In genomic region chr6:134614723-134615648, GRCm38 (mm10) we compare ENCODE assay signal across 8 mouse cellular contexts. TPM values are rescaled to one million over a fixed set of nuclear protein-coding genes. Genes with fewer than 3 reads are reported as not detected.
A peak's percentile ranks its signal among the peaks of the same experiment; 100 is the strongest.
DNase-seq lines count a peak whose midpoint lies in the region; ATAC-seq lines count a peak whose summit lies in the region.

No protein-coding gene starts in this region.

- no peak overlapping the region for H3K9ac ChIP-seq in intestine, embryonic 16.5 days (ENCODE audit: low read depth, low read length)

- intact Hi-C loops in left cerebral cortex, postnatal 36 days (cut with DNase I), result loop anchor here (1.0 to 10.0 kb wide), 2 partner anchors 190 to 650 kb away; no protein-coding TSS in a partner anchor

- WGBS in embryonic facial prominence, embryonic 10.5 days, result 26% methylated on average over 16 of the region's 16 CpGs
- 7% methylated on average over 16 of the region's 16 CpGs for WGBS in intestine, embryonic 16.5 days
- WGBS in midbrain, embryonic 10.5 days, result 29% methylated on average over 16 of the region's 16 CpGs

- peak overlapping the region; percentile 34 for H3K4me2 ChIP-seq in intestine, embryonic 16.5 days (ENCODE audit: low read depth, low read length)

- peaks cover 12% of the 10 kb centered on the region; the same call in 1 of the 2 replicates for H3K4me1 ChIP-seq in embryonic facial prominence, embryonic 10.5 days
- H3K4me1 ChIP-seq in intestine, embryonic 16.5 days (ENCODE audit: control insufficient read depth, insufficient read depth, low read length), result peaks cover 14% of the 10 kb centered on the region
- H3K4me1 ChIP-seq in midbrain, embryonic 10.5 days, result no peaks in the 10 kb centered on the region

- no peaks in the 10 kb centered on the region for H3K27me3 ChIP-seq in embryonic facial prominence, embryonic 10.5 days (replicated peaks; ENCODE audit: low read depth, poor library complexity, severe bottlenecking)
- no peaks in the 10 kb centered on the region for H3K27me3 ChIP-seq in intestine, embryonic 16.5 days (replicated peaks; ENCODE audit: control insufficient read depth, insufficient read depth, low read length)
- no peaks in the 10 kb centered on the region for H3K27me3 ChIP-seq in midbrain, embryonic 10.5 days (ENCODE audit: low read depth, poor library complexity, severe bottlenecking)

- no peaks in the 10 kb centered on the region for H3K9me3 ChIP-seq in embryonic facial prominence, embryonic 10.5 days
- no peaks in the 10 kb centered on the region for H3K9me3 ChIP-seq in intestine, embryonic 16.5 days (ENCODE audit: control insufficient read depth, low read length)
- H3K9me3 ChIP-seq in midbrain, embryonic 10.5 days (replicated peaks), result no peaks in the 10 kb centered on the region

- no peak overlapping the region for H3K4me3 ChIP-seq in embryonic facial prominence, embryonic 10.5 days
- peak overlapping the region; percentile 20 for H3K4me3 ChIP-seq in intestine, embryonic 16.5 days (ENCODE audit: low read length)
- no peak overlapping the region for H3K4me3 ChIP-seq in midbrain, embryonic 10.5 days

- peak; percentile 90 for ATAC-seq in intestine, embryonic 16.5 days

- peak; percentile 92 for DNase-seq in adrenal gland, postnatal 10 days
- peak; percentile 86 for DNase-seq in embryonic facial prominence, embryonic 10.5 days (ENCODE audit: low spot score)
- DNase-seq in gastrocnemius, postnatal 4 days (ENCODE audit: low spot score in 2 of 2), result peak; percentile 77 to 87
- peak; percentile 82 to 85 for DNase-seq in left cerebral cortex, postnatal 36 days (ENCODE audit: low spot score in 2 of 2)
- DNase-seq in midbrain, embryonic 10.5 days (ENCODE audit: low spot score), result peak; percentile 79
- DNase-seq in right cerebral cortex, postnatal 36 days (ENCODE audit: low spot score in 2 of 2), result peak; percentile 69 to 76
- peak; percentile 77 to 86 for DNase-seq in urinary bladder, postnatal 4 days (ENCODE audit: low spot score in 2 of 2)

- no peaks in the 10 kb centered on the region for H3K36me3 ChIP-seq in embryonic facial prominence, embryonic 10.5 days (replicated peaks)
- H3K36me3 ChIP-seq in intestine, embryonic 16.5 days (ENCODE audit: control insufficient read depth, insufficient read depth, low read length), result no peaks in the 10 kb centered on the region
- H3K36me3 ChIP-seq in midbrain, embryonic 10.5 days, result no peaks in the 10 kb centered on the region

- H3K27ac ChIP-seq in embryonic facial prominence, embryonic 10.5 days (replicated peaks), result no peak overlapping the region
- no peak overlapping the region for H3K27ac ChIP-seq in intestine, embryonic 16.5 days (ENCODE audit: low read length)
- H3K27ac ChIP-seq in midbrain, embryonic 10.5 days (replicated peaks), result no peak overlapping the region

RNA-seq across cellular contexts. Expression of gene Mansc1, which starts 17.3 kb away (rescaled TPM):
- total RNA-seq in adrenal gland, postnatal 10 days (2021), result 1 to 10 TPM; 5.5 to 6.9 TPM
- polyA plus RNA-seq in embryonic facial prominence, embryonic 10.5 days (2016; fragmentation: Nextera tagmentation; extraction: Ambion mirVana), result 0.44 and 0.71 TPM in 2 replicates
- 1 to 10 TPM; 3.8 to 4.1 TPM for total RNA-seq in gastrocnemius, postnatal 4 days (2021)
- polyA plus RNA-seq in intestine, embryonic 16.5 days (2015; fragmentation: Nextera tagmentation; extraction: Ambion mirVana), result 6.2 and 7.6 TPM in 2 replicates
- 10 to 100 TPM in 1 of 2 experiments, 1 to 10 TPM in 1; 9.9 to 14.0 TPM for total RNA-seq in left cerebral cortex, postnatal 36 days (2021)
- 0.49 and 1.3 TPM in 2 replicates for polyA plus RNA-seq in midbrain, embryonic 10.5 days (2016; fragmentation: Nextera tagmentation; extraction: Ambion mirVana)

RNA-seq across cellular contexts. Expression of gene Borcs5, which starts 24.3 kb away (rescaled TPM):
- total RNA-seq in adrenal gland, postnatal 10 days (2021), result 10 to 100 TPM; 11.3 to 14.4 TPM
- polyA plus RNA-seq in embryonic facial prominence, embryonic 10.5 days (2016; fragmentation: Nextera tagmentation; extraction: Ambion mirVana), result 17.7 and 18.4 TPM in 2 replicates
- total RNA-seq in gastrocnemius, postnatal 4 days (2021), result 10 to 100 TPM; 11.0 to 12.7 TPM
- polyA plus RNA-seq in intestine, embryonic 16.5 days (2015; fragmentation: Nextera tagmentation; extraction: Ambion mirVana), result 16.3 and 17.6 TPM in 2 replicates
- 10 to 100 TPM; 33.4 to 42.4 TPM for total RNA-seq in left cerebral cortex, postnatal 36 days (2021)
- polyA plus RNA-seq in midbrain, embryonic 10.5 days (2016; fragmentation: Nextera tagmentation; extraction: Ambion mirVana), result 20.3 and 23.6 TPM in 2 replicates

RNA-seq across cellular contexts. Expression of gene Lrp6, which starts 48.2 kb away (rescaled TPM):
- 10 to 100 TPM; 77.3 to 78.5 TPM for total RNA-seq in adrenal gland, postnatal 10 days (2021)
- 27.1 and 27.8 TPM in 2 replicates for polyA plus RNA-seq in embryonic facial prominence, embryonic 10.5 days (2016; fragmentation: Nextera tagmentation; extraction: Ambion mirVana)
- 10 to 100 TPM; 68.0 to 68.1 TPM for total RNA-seq in gastrocnemius, postnatal 4 days (2021)
- 11.9 and 19.6 TPM in 2 replicates for polyA plus RNA-seq in intestine, embryonic 16.5 days (2015; fragmentation: Nextera tagmentation; extraction: Ambion mirVana)
- 10 to 100 TPM; 40.6 to 45.0 TPM for total RNA-seq in left cerebral cortex, postnatal 36 days (2021)
- 24.4 and 24.5 TPM in 2 replicates for polyA plus RNA-seq in midbrain, embryonic 10.5 days (2016; fragmentation: Nextera tagmentation; extraction: Ambion mirVana)
